Mouse (Mus musculus) limb, embryonic 14.5 days (tissue): ENCODE data around the gene Ergic3. TPM values are rescaled to one million over a fixed set of nuclear protein-coding genes. Genes with fewer than 3 reads are reported as not detected.
A peak's percentile ranks its signal among the peaks of the same experiment; 100 is the strongest.

ENCODE experiments used
- ATAC-seq: fragments of 200-750 bp; cut with Nextera tagmentation; 2 replicates; pipeline ENCODE4 v1.8.0; 2017; ENCODE audit warnings: low read depth, moderate number of reproducible peaks, moderate TSS enrichment; ENCODE audit not compliant: low FRiP score
- DNase-seq: peaks from one replicate; pipeline ENCODE4 v3.0.0-alpha.2; 2015; ENCODE audit warnings: low spot score
- H3K27ac ChIP-seq: fragments of 300-500 bp; sonication (generic); replicated peaks from 2 replicates; pipeline ENCODE4 v1.5.1; 2014; ENCODE audit warnings: low read depth, mild to moderate bottlenecking, low read length, moderate library complexity, mixed read lengths
- H3K27me3 ChIP-seq: fragments of 300-500 bp; sonication (generic); 2 replicates; pipeline ENCODE4 v1.6.1; 2014; ENCODE audit warnings: low read length, mixed read lengths; ENCODE audit not compliant: control insufficient read depth, insufficient read depth
- H3K36me3 ChIP-seq: fragments of 300-500 bp; sonication (generic); 2 replicates; pipeline ENCODE4 v1.6.1; 2014; ENCODE audit warnings: mild to moderate bottlenecking, low read length, moderate library complexity, mixed read lengths; ENCODE audit not compliant: control insufficient read depth, insufficient read depth
- H3K4me1 ChIP-seq: fragments of 300-500 bp; sonication (generic); 2 replicates; pipeline ENCODE4 v1.6.1; 2014; ENCODE audit warnings: antibody characterized with exemption, low read length, mixed read lengths; ENCODE audit not compliant: control insufficient read depth, insufficient read depth
- H3K4me2 ChIP-seq: fragments of 300-500 bp; sonication (generic); replicated peaks from 2 replicates; pipeline ENCODE4 v1.6.1; 2014; ENCODE audit warnings: low read depth, mild to moderate bottlenecking, low read length, moderate library complexity; ENCODE audit not compliant: severe bottlenecking
- H3K4me3 ChIP-seq: fragments of 300-500 bp; sonication (generic); replicated peaks from 2 replicates; pipeline ENCODE4 v1.5.1; 2014; ENCODE audit warnings: low read length
- H3K9ac ChIP-seq: fragments of 300-500 bp; sonication (generic); 2 replicates; pipeline ENCODE4 v1.6.1; 2014; ENCODE audit warnings: mild to moderate bottlenecking, low read depth, low read length, moderate library complexity; ENCODE audit not compliant: severe bottlenecking
- H3K9me3 ChIP-seq: fragments of 300-500 bp; sonication (generic); 2 replicates; pipeline ENCODE4 v1.6.1; 2016; ENCODE audit warnings: low read length; ENCODE audit not compliant: control insufficient read depth
- POLR2A ChIP-seq: fragments of 200-500 bp; IDR thresholded peaks from 2 replicates; pipeline ENCODE4 v1.8.0; 2012; ENCODE audit warnings: inconsistent platforms, mild to moderate bottlenecking, moderate library complexity, borderline replicate concordance; ENCODE audit not compliant: insufficient read depth, insufficient read length; ENCODE audit errors: extremely low read depth
- WGBS: fragments of 180-500 bp; shearing (Covaris S2); extraction: QIAGEN DNeasy Blood & Tissue Kit; methylation state at CpG from one replicate; pipeline ENCODE4 v1.1.7; 2014; 5-methylcytosine and 5-hydroxymethylcytosine counted together
- polyA plus RNA-seq, 2 experiments: library from polyadenylated mRNA; depleted of rRNA in 1 of 2; stranded (reverse) in 1 of 2; unstranded in 1 of 2; fragments of >200 nt; fragmentation: Nextera tagmentation in 1 of 2; extraction: Ambion mirVana in 1 of 2; gene quantifications; 2 replicates each; pipeline versions ENCODE4 v1.2.1 to v1.2.3; 2012 to 2014

Gene Ergic3
- polyA plus RNA-seq, 2 experiments = 261 to 264 TPM

- ATAC-seq (peak; percentile 80), DNase-seq (peak; percentile 63)
- Histone ChIP-seq H3K27me3 (no peaks in the 10 kb centered on the region), H3K4me3 (peak within 1 kb of the TSS; percentile 64), H3K36me3 (peaks cover 13% of the 10 kb centered on the region), H3K9me3 (no peaks in the 10 kb centered on the region), H3K27ac (peak within 1 kb of the TSS; percentile 73; the same call in 1 of the 2 replicates), H3K9ac (peak within 1 kb of the TSS; percentile 81), H3K4me2 (peak within 1 kb of the TSS; percentile 95), H3K4me1 (peaks cover 6% of the 10 kb centered on the region)
- no peak for TF ChIP-seq POLR2A
- under 1% methylated on average over 60 of the region's 81 CpGs for WGBS
Observed at GRCm38 (mm10) chr2:156065099-156066041, 57.5 kb downstream of the Ergic3 start, which contains the start of gene Spag4. TSS of gene Spag4 (plus strand) at chr2:156065175.

- Histone ChIP-seq H3K27ac (no peak overlapping the region), H3K9ac (peak overlapping the region; percentile 81; the same call in 1 of the 2 replicates), H3K4me2 (peak overlapping the region; percentile 95), H3K36me3 (peaks cover 19% of the 10 kb centered on the region), H3K9me3 (no peaks in the 10 kb centered on the region), H3K4me3 (peak overlapping the region; percentile 64), H3K4me1 (peaks cover 6% of the 10 kb centered on the region), H3K27me3 (no peaks in the 10 kb centered on the region)
- WGBS = 33% methylated on average over 10 of the region's 10 CpGs
- no peak for DNase-seq
- no peak for ATAC-seq
- no peak for TF ChIP-seq POLR2A
Observed at GRCm38 (mm10) chr2:156066126-156066525, 58.3 kb downstream of the Ergic3 start.

Other genes starting within 250 kb of the Ergic3 start
- 0.30 and 0.44 TPM in 2 replicates for gene Mmp24, start 232.7 kb upstream of the Ergic3 start, polyA plus RNA-seq (2012; rRNA removed)
- 0.04 and 0.07 TPM in 2 replicates for gene Mmp24, start 232.7 kb upstream of the Ergic3 start, polyA plus RNA-seq (2014; fragmentation: Nextera tagmentation; extraction: Ambion mirVana)
- 20.6 and 22.2 TPM in 2 replicates for gene BC029722, start 188.6 kb upstream of the Ergic3 start, polyA plus RNA-seq (2012; rRNA removed)
- 12.1 and 14.1 TPM in 2 replicates for gene BC029722, start 188.6 kb upstream of the Ergic3 start, polyA plus RNA-seq (2014; fragmentation: Nextera tagmentation; extraction: Ambion mirVana)
- gene Eif6, start 181.1 kb upstream of the Ergic3 start, polyA plus RNA-seq (2012; rRNA removed) = 95.8 and 98.7 TPM in 2 replicates
- gene Eif6, start 181.1 kb upstream of the Ergic3 start, polyA plus RNA-seq (2014; fragmentation: Nextera tagmentation; extraction: Ambion mirVana) = 170 and 174 TPM in 2 replicates
- gene Fam83c, start 173.2 kb upstream of the Ergic3 start, polyA plus RNA-seq (2012; rRNA removed) = 1.5 and 2.0 TPM in 2 replicates
- gene Fam83c, start 173.2 kb upstream of the Ergic3 start, polyA plus RNA-seq (2014; fragmentation: Nextera tagmentation; extraction: Ambion mirVana) = 1.4 and 2.1 TPM in 2 replicates
- gene Uqcc1, start 77.7 kb upstream of the Ergic3 start, polyA plus RNA-seq (2012; rRNA removed) = 32.6 and 42.1 TPM in 2 replicates
- 57.2 and 58.5 TPM in 2 replicates for gene Uqcc1, start 77.7 kb upstream of the Ergic3 start, polyA plus RNA-seq (2014; fragmentation: Nextera tagmentation; extraction: Ambion mirVana)
- gene Gm15557, start 67.3 kb upstream of the Ergic3 start, polyA plus RNA-seq (2012; rRNA removed) = 0.13 TPM in 1 of 2 replicates, not detected in the other
- gene Gm15557, start 67.3 kb upstream of the Ergic3 start, polyA plus RNA-seq (2014; fragmentation: Nextera tagmentation; extraction: Ambion mirVana) = 0.17 and 0.18 TPM in 2 replicates
- gene Gdf5, start 62.7 kb upstream of the Ergic3 start, polyA plus RNA-seq (2012; rRNA removed) = 40.9 and 58.7 TPM in 2 replicates
- 64.8 and 87.0 TPM in 2 replicates for gene Gdf5, start 62.7 kb upstream of the Ergic3 start, polyA plus RNA-seq (2014; fragmentation: Nextera tagmentation; extraction: Ambion mirVana)
- gene Cep250, start 51.6 kb upstream of the Ergic3 start, polyA plus RNA-seq (2012; rRNA removed) = 24.5 and 31.3 TPM in 2 replicates
- 19.4 and 20.1 TPM in 2 replicates for gene Cep250, start 51.6 kb upstream of the Ergic3 start, polyA plus RNA-seq (2014; fragmentation: Nextera tagmentation; extraction: Ambion mirVana)
- 3.7 and 4.6 TPM in 2 replicates for gene 6430550D23Rik, start 68 bp upstream of the Ergic3 start, polyA plus RNA-seq (2012; rRNA removed)
- 1.9 and 2.6 TPM in 2 replicates for gene 6430550D23Rik, start 68 bp upstream of the Ergic3 start, polyA plus RNA-seq (2014; fragmentation: Nextera tagmentation; extraction: Ambion mirVana)
- gene Fer1l4, start 44.9 kb downstream of the Ergic3 start, polyA plus RNA-seq (2012; rRNA removed) = 0.03 and 0.11 TPM in 2 replicates
- gene Fer1l4, start 44.9 kb downstream of the Ergic3 start, polyA plus RNA-seq (2014; fragmentation: Nextera tagmentation; extraction: Ambion mirVana) = not detected in 2 replicates
- 5.7 and 7.9 TPM in 2 replicates for gene Spag4, start 57.1 kb downstream of the Ergic3 start, polyA plus RNA-seq (2012; rRNA removed)
- 2.1 and 3.0 TPM in 2 replicates for gene Spag4, start 57.1 kb downstream of the Ergic3 start, polyA plus RNA-seq (2014; fragmentation: Nextera tagmentation; extraction: Ambion mirVana)
- gene Cpne1, start 103.9 kb downstream of the Ergic3 start, polyA plus RNA-seq (2012; rRNA removed) = 90.7 and 123 TPM in 2 replicates
- 37.8 and 42.6 TPM in 2 replicates for gene Cpne1, start 103.9 kb downstream of the Ergic3 start, polyA plus RNA-seq (2014; fragmentation: Nextera tagmentation; extraction: Ambion mirVana)
- gene Rbm12, start 103.9 kb downstream of the Ergic3 start, polyA plus RNA-seq (2012; rRNA removed) = 28.5 and 35.0 TPM in 2 replicates
- gene Rbm12, start 103.9 kb downstream of the Ergic3 start, polyA plus RNA-seq (2014; fragmentation: Nextera tagmentation; extraction: Ambion mirVana) = 30.6 and 33.3 TPM in 2 replicates
- gene Gm28036, start 119.0 kb downstream of the Ergic3 start, polyA plus RNA-seq (2012; rRNA removed) = 14.4 and 23.3 TPM in 2 replicates
- 10.9 and 12.8 TPM in 2 replicates for gene Gm28036, start 119.0 kb downstream of the Ergic3 start, polyA plus RNA-seq (2014; fragmentation: Nextera tagmentation; extraction: Ambion mirVana)
- gene Romo1, start 136.0 kb downstream of the Ergic3 start, polyA plus RNA-seq (2012; rRNA removed) = 312 and 331 TPM in 2 replicates
- 406 and 435 TPM in 2 replicates for gene Romo1, start 136.0 kb downstream of the Ergic3 start, polyA plus RNA-seq (2014; fragmentation: Nextera tagmentation; extraction: Ambion mirVana)
- gene Nfs1, start 136.1 kb downstream of the Ergic3 start, polyA plus RNA-seq (2012; rRNA removed) = 36.6 and 36.8 TPM in 2 replicates
- 36.6 and 39.0 TPM in 2 replicates for gene Nfs1, start 136.1 kb downstream of the Ergic3 start, polyA plus RNA-seq (2014; fragmentation: Nextera tagmentation; extraction: Ambion mirVana)
- gene Rbm39, start 172.2 kb downstream of the Ergic3 start, polyA plus RNA-seq (2012; rRNA removed) = 251 and 297 TPM in 2 replicates
- 728 and 775 TPM in 2 replicates for gene Rbm39, start 172.2 kb downstream of the Ergic3 start, polyA plus RNA-seq (2014; fragmentation: Nextera tagmentation; extraction: Ambion mirVana)
- gene Phf20, start 188.4 kb downstream of the Ergic3 start, polyA plus RNA-seq (2012; rRNA removed) = 19.5 and 23.0 TPM in 2 replicates
- gene Phf20, start 188.4 kb downstream of the Ergic3 start, polyA plus RNA-seq (2014; fragmentation: Nextera tagmentation; extraction: Ambion mirVana) = 69.0 and 83.9 TPM in 2 replicates